Mouse (Mus musculus) liver, embryonic 16.5 days (tissue): Measurements from ENCODE around the gene Meaf6. TPM values are rescaled to one million over a fixed set of nuclear protein-coding genes. Genes with fewer than 3 reads are reported as not detected.

Experiments used
- ATAC-seq: fragments of 200-750 bp; cut with Nextera tagmentation; 2 replicates; pipeline ENCODE4 v1.8.0; 2017; ENCODE audit warnings: low read depth, mild to moderate bottlenecking, moderate number of reproducible peaks, moderate library complexity
- H3K27ac ChIP-seq: fragments of 300-500 bp; sonication (generic); 2 replicates; pipeline ENCODE4 v1.5.1; 2014; ENCODE audit warnings: mild to moderate bottlenecking, low read length
- H3K27me3 ChIP-seq: fragments of 300-500 bp; sonication (generic); 2 replicates; pipeline ENCODE4 v1.6.1; 2014; ENCODE audit warnings: low read depth, low read length, mixed read lengths; ENCODE audit not compliant: control insufficient read depth, insufficient read depth
- H3K36me3 ChIP-seq: fragments of 300-500 bp; sonication (generic); 2 replicates; pipeline ENCODE4 v1.6.1; 2014; ENCODE audit warnings: mild to moderate bottlenecking; ENCODE audit not compliant: control insufficient read depth, insufficient read depth
- H3K4me1 ChIP-seq: fragments of 300-500 bp; sonication (generic); 2 replicates; pipeline ENCODE4 v1.6.1; 2014; ENCODE audit warnings: low read depth, low read length, mixed read lengths; ENCODE audit not compliant: control insufficient read depth
- H3K4me2 ChIP-seq: fragments of 300-500 bp; sonication (generic); 2 replicates; pipeline ENCODE4 v1.6.1; 2014; ENCODE audit warnings: low read depth, low read length, mixed read lengths
- H3K4me3 ChIP-seq: fragments of 300-500 bp; sonication (generic); 2 replicates; pipeline ENCODE4 v1.5.1; 2014; ENCODE audit warnings: low read depth, mild to moderate bottlenecking, low read length
- H3K9ac ChIP-seq: fragments of 300-500 bp; sonication (generic); 2 replicates; pipeline ENCODE4 v1.6.1; 2014; ENCODE audit warnings: low read depth, low read length
- H3K9me3 ChIP-seq: fragments of 300-500 bp; sonication (generic); replicated peaks from 2 replicates; pipeline ENCODE4 v1.6.1; 2016; ENCODE audit warnings: low read length; ENCODE audit not compliant: control insufficient read depth
- WGBS: fragments of 180-500 bp; shearing (Covaris S2); extraction: QIAGEN DNeasy Blood & Tissue Kit; methylation state at CpG from one replicate; pipeline ENCODE4 v1.1.7; 2014; ENCODE audit not compliant: insufficient replicate concordance; 5-methylcytosine and 5-hydroxymethylcytosine counted together
- polyA plus RNA-seq: library from polyadenylated mRNA; unstranded; fragments of >200 nt; fragmentation: Nextera tagmentation; extraction: Ambion mirVana; gene quantifications from 2 replicates; pipeline ENCODE4 v1.2.1, GENCODE M21; 2015

The Meaf6 gene
- polyA plus RNA-seq, 1 experiment from 2014 or later = 15.9 TPM

DNA sequence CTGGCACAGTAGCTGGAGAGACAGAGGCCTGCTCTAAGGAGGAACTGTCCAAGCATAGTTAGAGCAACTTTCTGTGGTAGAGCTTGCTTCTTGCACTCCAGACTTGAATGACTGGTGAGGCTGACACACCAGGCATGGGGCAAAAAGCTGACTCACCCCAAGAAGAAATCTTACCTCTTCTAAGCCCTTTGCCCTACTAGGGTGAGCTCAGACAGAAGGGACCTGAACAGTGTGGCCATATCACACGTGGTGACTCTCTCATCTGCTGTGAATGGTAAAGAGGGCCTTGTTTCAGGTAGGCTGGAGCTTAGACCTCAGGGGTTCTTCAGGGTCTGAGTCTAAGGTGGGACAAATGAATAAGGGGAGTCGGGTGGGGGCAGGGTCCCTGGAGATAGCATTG is 73.1 kb downstream of the Meaf6 start:
- no peak overlapping the region for H3K4me3 ChIP-seq
- WGBS = 66% methylated on average over 2 of the region's 2 CpGs
- H3K4me1 ChIP-seq = no peaks in the 10 kb centered on the region
- no peak for ATAC-seq
- no peaks in the 10 kb centered on the region for H3K9me3 ChIP-seq
- H3K36me3 ChIP-seq = no peaks in the 10 kb centered on the region
- H3K27ac ChIP-seq = no peak overlapping the region
- H3K9ac ChIP-seq = no peak overlapping the region
- H3K4me2 ChIP-seq = no peak overlapping the region
- no peaks in the 10 kb centered on the region for H3K27me3 ChIP-seq

DNA sequence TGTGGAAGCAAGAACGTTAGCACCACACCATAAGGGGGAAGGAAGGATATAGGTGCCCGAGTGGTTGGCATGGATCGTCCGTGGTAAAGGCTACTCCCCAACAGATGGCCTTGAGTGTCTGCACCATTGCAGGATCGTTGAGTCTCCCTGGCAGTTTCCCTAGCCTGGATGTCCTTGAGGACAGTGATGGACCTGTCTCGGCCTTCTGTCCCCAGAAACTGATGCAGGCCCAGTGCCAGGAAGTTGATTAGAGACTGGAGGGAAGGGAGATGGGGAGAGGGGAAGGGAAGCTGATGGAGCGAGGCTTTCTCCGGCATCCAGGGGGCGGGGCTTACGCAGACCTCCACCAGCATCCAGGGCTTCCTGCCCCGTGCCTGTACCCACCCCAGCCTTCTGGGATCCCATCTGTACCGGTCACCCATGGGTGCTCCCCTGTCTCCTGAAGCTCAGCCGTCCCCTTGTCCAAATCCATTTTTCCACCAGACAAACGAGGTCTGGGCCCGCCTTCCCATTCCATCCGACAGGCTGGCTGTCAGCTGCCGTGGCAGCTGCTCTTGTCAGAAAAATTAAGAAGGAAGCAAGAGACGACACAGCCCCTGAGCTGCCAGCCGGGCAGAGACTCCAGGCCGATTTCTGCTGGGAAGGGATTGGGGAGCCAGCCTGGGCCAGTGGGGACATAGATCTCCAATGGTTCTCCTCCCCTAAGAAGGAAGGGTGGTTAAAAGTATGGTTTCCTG is 73.8 kb downstream of the Meaf6 start:
- H3K27ac ChIP-seq = no peak overlapping the region
- H3K9ac ChIP-seq = no peak overlapping the region
- 54% methylated on average over 20 of the region's 20 CpGs for WGBS

DNA sequence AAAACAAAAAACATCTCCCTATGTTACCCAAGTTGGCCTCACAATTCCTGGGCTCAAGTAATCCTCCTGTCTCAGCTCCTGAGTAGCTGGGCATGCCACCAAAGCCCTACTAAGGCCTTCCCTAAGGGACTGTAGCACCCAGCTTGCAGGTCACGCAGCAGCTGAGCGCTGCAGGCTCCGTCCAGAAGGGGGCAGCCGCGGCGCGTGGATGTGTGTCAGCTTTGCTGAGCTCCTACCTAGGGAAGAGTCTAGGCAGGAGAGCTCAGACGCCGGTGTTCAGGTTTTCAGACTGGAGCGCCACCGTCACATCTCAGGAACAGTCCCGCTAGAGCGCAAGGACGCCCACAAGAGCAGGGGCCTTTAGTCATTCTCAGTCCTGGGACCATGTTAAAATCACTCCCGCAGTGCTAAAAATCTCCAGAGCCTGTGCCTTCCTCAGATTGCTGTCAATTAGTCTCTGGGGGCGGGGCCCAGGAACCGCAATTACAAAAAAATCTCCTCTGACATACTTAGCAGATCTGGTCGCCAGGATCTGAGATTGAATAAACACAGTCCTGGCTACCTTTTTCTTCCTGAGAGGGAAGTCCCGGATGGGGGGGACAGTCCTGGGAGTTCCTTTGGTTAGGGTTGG is 75.5 kb downstream of the Meaf6 start:
- H3K9me3 ChIP-seq = no peaks in the 10 kb centered on the region
- H3K4me1 ChIP-seq = no peaks in the 10 kb centered on the region
- no peaks in the 10 kb centered on the region for H3K27me3 ChIP-seq
- 5% methylated on average over 19 of the region's 19 CpGs for WGBS
- ATAC-seq = no peak
- H3K4me2 ChIP-seq = no peak overlapping the region
- H3K9ac ChIP-seq = no peak overlapping the region
- no peak overlapping the region for H3K4me3 ChIP-seq
- no peaks in the 10 kb centered on the region for H3K36me3 ChIP-seq
- no peak overlapping the region for H3K27ac ChIP-seq

More for the DNA sequence above, 73.8 kb downstream of the Meaf6 start:
- ATAC-seq = no peak
- Histone ChIP-seq H3K4me1 (no peaks in the 10 kb centered on the region), H3K4me2 (no peak overlapping the region), H3K9me3 (no peaks in the 10 kb centered on the region), H3K27me3 (no peaks in the 10 kb centered on the region), H3K4me3 (no peak overlapping the region), H3K36me3 (no peaks in the 10 kb centered on the region)

DNA sequence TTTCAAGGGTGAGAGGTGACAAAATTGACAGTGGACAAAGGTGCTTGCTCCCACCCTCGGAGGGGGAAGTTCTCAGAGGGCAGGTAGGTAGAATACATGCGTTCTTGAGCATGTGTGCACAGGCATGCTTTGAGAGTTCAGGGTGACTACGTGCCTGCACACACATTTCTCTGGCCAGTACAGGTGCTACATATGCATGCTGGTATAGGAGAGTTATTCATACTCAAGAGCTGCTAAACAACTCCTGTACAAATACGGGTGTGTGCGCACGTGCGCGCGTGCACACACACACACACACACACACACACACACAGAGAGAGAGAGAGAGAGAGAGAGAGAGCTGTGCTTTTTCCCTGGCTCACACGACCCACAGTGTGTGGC is 76.0 kb downstream of the Meaf6 start:
- no peak overlapping the region for H3K9ac ChIP-seq
- H3K36me3 ChIP-seq = no peaks in the 10 kb centered on the region
- H3K9me3 ChIP-seq = no peaks in the 10 kb centered on the region
- H3K4me3 ChIP-seq = no peak overlapping the region
- H3K4me1 ChIP-seq = no peaks in the 10 kb centered on the region
- no peaks in the 10 kb centered on the region for H3K27me3 ChIP-seq
- no peak overlapping the region for H3K4me2 ChIP-seq
- WGBS = 70% methylated on average over 10 of the region's 10 CpGs
- no peak for ATAC-seq
- no peak overlapping the region for H3K27ac ChIP-seq

DNA sequence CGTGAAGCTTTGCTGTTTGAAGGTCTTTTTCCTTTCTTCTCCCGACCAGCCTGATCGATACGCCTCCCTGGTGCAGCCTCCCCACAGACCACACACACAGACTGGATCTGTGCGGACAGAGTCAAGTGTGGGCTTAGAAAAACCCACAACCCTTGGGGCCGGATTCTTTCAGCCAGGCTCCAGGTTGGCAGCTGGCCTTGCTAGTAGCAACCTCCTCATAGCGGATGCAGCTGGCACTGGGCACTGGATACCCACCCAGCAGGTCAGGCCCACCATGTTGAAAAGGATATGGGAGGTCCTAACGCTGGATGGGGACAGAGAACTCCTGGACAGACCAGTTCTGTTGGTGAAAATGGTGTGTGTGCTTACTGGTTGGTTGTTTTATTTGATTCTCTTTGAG is 76.5 kb downstream of the Meaf6 start:
- no peak overlapping the region for H3K9ac ChIP-seq
- H3K36me3 ChIP-seq = no peaks in the 10 kb centered on the region
- no peaks in the 10 kb centered on the region for H3K9me3 ChIP-seq
- H3K27me3 ChIP-seq = no peaks in the 10 kb centered on the region
- no peak overlapping the region for H3K27ac ChIP-seq
- no peak overlapping the region for H3K4me3 ChIP-seq
- ATAC-seq = no peak
- H3K4me1 ChIP-seq = no peaks in the 10 kb centered on the region
- no peak overlapping the region for H3K4me2 ChIP-seq
- WGBS = 57% methylated on average over 8 of the region's 8 CpGs

DNA sequence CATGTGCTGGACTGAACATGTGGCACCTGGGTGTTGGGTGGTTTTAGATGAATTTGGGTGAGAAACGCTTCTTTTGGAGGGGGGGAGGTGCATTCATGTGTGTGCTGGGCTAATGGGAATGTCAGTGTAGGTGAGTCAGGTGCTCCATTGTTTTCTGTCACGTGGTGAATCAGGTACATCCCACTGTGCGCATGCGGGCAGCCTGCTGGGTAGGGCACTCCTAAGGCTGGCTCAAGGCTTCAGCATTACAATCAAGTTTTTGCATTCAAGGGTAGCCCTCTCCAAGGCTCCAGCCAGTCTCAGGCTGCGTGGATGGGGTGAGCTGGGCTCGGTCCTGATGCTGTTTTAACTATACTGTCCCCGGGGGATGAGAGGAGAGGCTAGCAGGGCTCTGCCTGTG is 77.8 kb downstream of the Meaf6 start:
- H3K9me3 ChIP-seq = no peaks in the 10 kb centered on the region
- ATAC-seq = no peak
- H3K9ac ChIP-seq = no peak overlapping the region
- H3K27ac ChIP-seq = no peak overlapping the region
- H3K4me2 ChIP-seq = no peak overlapping the region
- no peaks in the 10 kb centered on the region for H3K4me1 ChIP-seq
- H3K4me3 ChIP-seq = no peak overlapping the region
- 52% methylated on average over 7 of the region's 7 CpGs for WGBS
- H3K36me3 ChIP-seq = no peaks in the 10 kb centered on the region
- no peaks in the 10 kb centered on the region for H3K27me3 ChIP-seq

Other genes with a start within 250 kb of the Meaf6 start
- gene Yrdc, start 234.5 kb upstream of the Meaf6 start, polyA plus RNA-seq = 10.6 and 12.5 TPM in 2 replicates
- gene 1110065P20Rik, start 233.9 kb upstream of the Meaf6 start, polyA plus RNA-seq = 8.3 and 11.1 TPM in 2 replicates
- gene Maneal, start 223.0 kb upstream of the Meaf6 start, polyA plus RNA-seq = 0.02 TPM in 1 of 2 replicates, not detected in the other
- 0.02 TPM in 1 of 2 replicates, not detected in the other for gene Epha10, start 204.2 kb upstream of the Meaf6 start, polyA plus RNA-seq
- gene 9930104L06Rik, start 148.1 kb upstream of the Meaf6 start, polyA plus RNA-seq = 4.3 TPM in 2 replicates
- gene Cdca8, start 145.8 kb upstream of the Meaf6 start, polyA plus RNA-seq = 112 and 118 TPM in 2 replicates
- gene Rspo1, start 98.7 kb upstream of the Meaf6 start, polyA plus RNA-seq = 0.50 and 0.64 TPM in 2 replicates
- gene Gnl2, start 68.5 kb upstream of the Meaf6 start, polyA plus RNA-seq = 30.1 TPM in 2 replicates
- not detected in 2 replicates for gene Dnali1, start 19.4 kb upstream of the Meaf6 start, polyA plus RNA-seq
- gene Snip1, start 18.5 kb upstream of the Meaf6 start, polyA plus RNA-seq = 10.8 and 11.6 TPM in 2 replicates
- 0.52 and 0.65 TPM in 2 replicates for gene Zc3h12a, start 42.7 kb downstream of the Meaf6 start, polyA plus RNA-seq